Mouse (Mus musculus) ES-E14 (cell line): ENCODE results near the gene Pnmt.

Source experiments
- HCFC1 ChIP-seq: IDR thresholded peaks from 2 replicates; pipeline ENCODE4 v1.6.1; 2012; ENCODE audit warnings: low read length, inconsistent platforms, borderline replicate concordance; ENCODE audit not compliant: insufficient read depth
- MAFK ChIP-seq: IDR thresholded peaks from 2 replicates; pipeline ENCODE4 v1.6.1; 2014; ENCODE audit warnings: mild to moderate bottlenecking, low read depth, low read length, inconsistent platforms; ENCODE audit not compliant: insufficient read depth
- ZC3H11A ChIP-seq: IDR thresholded peaks from 2 replicates; pipeline ENCODE4 v1.6.1; 2012; ENCODE audit warnings: low read depth, mild to moderate bottlenecking, inconsistent platforms, low read length, borderline replicate concordance
- ZNF384 ChIP-seq: IDR thresholded peaks from 2 replicates; pipeline ENCODE4 v1.6.1; 2012; ENCODE audit warnings: low read depth, low read length, inconsistent platforms

DNA sequence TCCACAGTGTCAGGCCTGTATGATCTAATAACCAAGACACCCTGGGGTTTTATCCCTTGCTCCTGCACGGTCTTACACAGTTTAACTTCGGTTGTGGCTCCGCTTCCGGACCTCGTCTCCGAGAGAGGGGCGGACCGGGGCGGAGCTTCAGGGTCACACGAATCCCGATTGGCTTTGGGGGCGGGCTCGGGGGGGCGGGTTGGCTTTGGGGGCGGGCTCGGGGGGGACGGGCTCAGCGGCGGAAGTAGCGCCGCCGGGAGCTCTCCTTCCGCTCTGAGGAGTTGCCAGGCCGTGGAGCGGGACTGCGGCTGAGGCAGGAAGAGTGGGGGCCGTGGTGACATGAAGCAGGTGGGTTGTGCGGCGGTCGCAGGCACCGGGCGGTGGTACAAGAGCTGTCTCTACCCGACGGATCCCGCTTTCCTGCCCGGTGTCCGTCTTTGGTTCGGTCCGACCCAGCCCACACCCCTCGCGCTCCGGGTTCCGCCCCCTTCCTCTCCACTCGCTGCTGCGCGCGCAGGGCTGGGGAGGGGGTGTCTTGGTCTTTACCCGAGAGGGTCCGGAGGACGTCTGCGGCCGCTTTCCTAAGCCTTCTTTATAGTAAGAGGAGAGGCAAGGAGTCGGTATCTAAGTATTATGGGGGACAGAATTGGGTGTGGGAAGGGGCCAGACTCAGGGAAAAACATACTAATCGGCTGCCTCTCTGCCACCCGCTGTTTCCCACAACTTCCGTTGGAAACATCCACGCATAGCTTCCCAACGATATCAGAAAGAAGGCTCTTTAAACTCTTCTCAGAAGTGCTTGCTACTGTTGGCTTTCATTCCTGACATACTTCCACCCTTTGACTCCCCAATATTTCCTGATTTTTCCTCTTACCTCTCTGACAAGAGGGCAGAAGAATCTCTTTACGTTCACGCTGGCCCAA lies 27.8 kb upstream of the Pnmt start, which contains the start of gene Stard3:
- TF ChIP-seq HCFC1 (peak; percentile 79), ZC3H11A (no peak), ZNF384 (no peak), MAFK (no peak)
